Mouse (Mus musculus): ENCODE measurements around the gene Krtap9-3.

Krtap9-3 gene

GRCm38 (mm10) chr11:99566530-99566929, 31.4 kb downstream of the Krtap9-3 start, which contains the start of gene Krtap3-1:
Krtap3-1 (minus strand) TSS chr11:99566630.
- no peak for DNase-seq (ENCODE audit: low spot score)

GRCm38 (mm10) chr11:99562580-99562979, 35.3 kb downstream of the Krtap9-3 start:
- no peak for DNase-seq (ENCODE audit: low spot score)

GRCm38 (mm10) chr11:99559366-99559765, 38.5 kb downstream of the Krtap9-3 start, which contains the start of gene Gm11939:
Gm11939 (minus strand) TSS chr11:99559466.
- DNase-seq (ENCODE audit: low spot score), result no peak

DNA sequence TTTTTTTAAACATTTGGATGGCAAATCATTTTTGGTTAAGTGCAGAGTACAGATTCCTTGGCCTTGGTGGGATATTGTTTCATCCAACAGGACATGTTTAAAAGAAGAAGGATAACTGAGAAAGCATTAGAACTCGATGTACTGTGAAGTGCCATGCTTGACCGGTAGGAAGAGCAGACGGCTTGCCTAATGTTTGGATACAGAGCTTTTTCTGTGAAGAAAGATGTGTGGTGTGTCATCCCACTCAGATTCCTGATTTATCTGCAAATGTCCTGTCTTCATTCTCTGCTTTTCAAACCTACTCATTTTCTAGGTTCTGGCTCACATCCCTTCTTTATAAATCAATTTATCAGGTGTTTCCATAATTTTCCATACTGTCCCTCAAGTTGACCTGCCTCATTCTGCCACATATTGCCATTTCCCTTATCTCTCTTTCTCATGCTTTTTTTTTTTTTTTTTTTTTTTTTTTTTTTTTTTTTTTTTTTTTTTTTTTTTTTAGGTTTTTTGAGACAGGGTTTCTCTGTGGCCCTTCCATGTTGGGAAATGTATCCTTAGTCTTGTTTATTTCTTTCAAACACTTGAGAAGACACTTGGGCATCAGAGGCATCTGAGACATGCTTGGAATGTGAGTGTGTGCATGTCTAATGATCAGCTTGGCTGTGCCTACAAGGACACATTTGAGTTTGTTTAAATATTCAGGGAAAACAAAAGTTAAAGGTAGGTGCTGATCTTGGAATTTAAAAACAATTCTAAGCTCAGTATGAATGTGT, 39.7 kb downstream of the Krtap9-3 start:
- DNase-seq (ENCODE audit: low spot score), result no peak

GRCm38 (mm10) chr11:99556753-99557152, 41.2 kb downstream of the Krtap9-3 start, which contains the start of gene Krtap3-2:
Krtap3-2 (minus strand) TSS chr11:99556853.
- DNase-seq (ENCODE audit: low spot score), result no peak

- no peak for DNase-seq (ENCODE audit: low spot score)
Observed at GRCm38 (mm10) chr11:99556195-99556594, 41.7 kb downstream of the Krtap9-3 start.

GRCm38 (mm10) chr11:99550765-99551164, 47.1 kb downstream of the Krtap9-3 start, which contains the start of gene Krtap3-3:
Krtap3-3 (minus strand) TSS chr11:99550865.
- DNase-seq (ENCODE audit: low spot score), result no peak

DNA sequence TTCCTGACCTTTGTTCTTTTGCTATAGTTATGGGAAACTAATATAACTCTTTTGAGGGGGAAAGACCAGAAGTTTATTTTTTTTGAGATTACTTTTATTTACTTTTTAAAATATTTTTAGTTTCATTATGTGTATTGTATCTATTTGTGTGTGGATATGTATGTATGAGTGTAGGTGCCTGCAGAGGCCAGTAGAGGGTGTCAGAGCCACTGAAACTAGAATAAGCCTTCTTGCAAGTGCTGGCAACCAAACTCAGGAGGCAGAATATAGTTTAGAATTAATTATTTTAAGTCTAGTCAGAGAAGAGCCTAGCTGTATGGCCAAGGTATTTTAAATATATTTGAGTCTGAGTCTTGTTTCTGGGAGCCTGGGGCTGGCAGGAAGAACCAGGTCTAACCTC, 50.0 kb downstream of the Krtap9-3 start:
- DNase-seq (ENCODE audit: low spot score), result no peak

Measured in embryo, embryonic 10.5 days (tissue).